Mouse (Mus musculus): ENCODE results near the gene Mdm2. TPM values are rescaled to one million over a fixed set of nuclear protein-coding genes. Genes with fewer than 3 reads are reported as not detected.
"Not testable (repeated sequence)": the region's sequence is repeated elsewhere in the genome, so short reads cannot be mapped to it uniquely, and the experiment has no call there.

Mdm2 gene
- polyA plus RNA-seq, 1 experiment from 2014 or later, result 35.1 TPM

GRCm38 (mm10) chr10:117704964-117705335, 5.6 kb downstream of the Mdm2 start:
- ATAC-seq, result no peak
- Histone ChIP-seq H3K27me3 (replicated peaks) (no peaks in the 10 kb centered on the region), H3K27ac (no peak overlapping the region), H3K4me3 (replicated peaks) (no peak overlapping the region), H3K4me2 (replicated peaks) (no peak overlapping the region), H3K4me1 (replicated peaks) (peaks cover 6% of the 10 kb centered on the region; the same call in 1 of the 2 replicates), H3K36me3 (peaks cover 34% of the 10 kb centered on the region), H3K9me3 (no peaks in the 10 kb centered on the region), H3K9ac (no peak overlapping the region)
- WGBS, result 97% methylated on average over 6 of the region's 6 CpGs

DNA sequence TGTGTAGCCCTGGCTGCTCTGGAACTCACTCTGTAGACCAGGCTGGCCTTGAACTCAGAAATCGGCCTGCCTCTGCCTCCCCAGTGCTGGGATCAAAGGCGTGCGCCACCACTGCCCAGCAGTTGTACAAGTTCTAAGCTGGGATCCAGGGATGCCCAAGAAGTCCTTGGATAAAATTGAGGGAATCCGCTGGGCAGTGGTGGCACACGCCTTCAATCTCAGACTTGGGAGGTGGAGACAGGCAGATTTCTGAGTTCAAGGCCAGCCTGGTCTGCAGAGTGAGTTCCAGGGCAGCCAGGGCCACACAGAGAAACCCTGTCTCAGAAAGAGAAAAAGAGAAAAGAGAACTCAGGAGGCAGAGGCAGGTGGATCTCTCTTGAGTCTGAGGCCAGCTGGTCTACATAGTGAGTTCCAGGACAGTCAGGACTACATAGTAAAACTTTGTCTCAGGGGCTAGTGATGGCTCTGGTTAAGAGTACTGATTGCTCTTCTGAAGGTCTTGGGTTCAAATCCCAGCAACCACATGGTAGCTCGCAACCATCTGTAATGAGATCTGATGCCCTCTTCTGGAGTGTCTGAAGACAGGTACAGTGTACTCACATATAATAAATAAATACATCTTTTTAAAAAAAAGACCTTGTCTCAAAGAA, 6.1 kb downstream of the Mdm2 start:
- not testable (repeated sequence) for H3K27ac ChIP-seq; ATAC-seq; H3K9ac ChIP-seq; H3K4me1 ChIP-seq (replicated peaks); H3K4me3 ChIP-seq (replicated peaks); H3K27me3 ChIP-seq (replicated peaks); H3K4me2 ChIP-seq (replicated peaks); H3K9me3 ChIP-seq
- peaks cover 39% of the 10 kb centered on the region for H3K36me3 ChIP-seq
- WGBS, result 95% methylated on average over 6 of the region's 6 CpGs

DNA sequence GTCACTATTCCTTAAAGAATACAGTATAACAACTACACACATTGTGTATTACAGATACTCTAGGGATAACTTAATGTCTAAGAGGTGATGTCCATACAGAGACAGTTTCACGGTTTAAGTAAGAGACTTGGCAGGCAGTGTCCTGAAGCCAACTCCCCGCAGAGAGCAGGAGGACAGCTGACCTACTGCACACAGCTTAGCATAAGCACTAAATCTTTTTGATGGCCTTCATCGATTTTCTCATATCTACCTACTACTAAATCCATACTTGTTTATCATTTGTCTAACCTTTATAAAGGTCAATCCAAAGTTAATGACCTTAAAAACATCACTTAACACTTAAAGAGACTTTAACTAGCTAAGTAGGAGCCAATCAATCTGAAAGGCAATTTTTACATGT, 7.1 kb downstream of the Mdm2 start:
- peaks cover 43% of the 10 kb centered on the region for H3K36me3 ChIP-seq
- H3K9ac ChIP-seq, result no peak overlapping the region
- no peak overlapping the region for H3K4me3 ChIP-seq (replicated peaks)
- no peaks in the 10 kb centered on the region for H3K4me1 ChIP-seq (replicated peaks)
- WGBS, result 80% methylated on average over 3 of the region's 3 CpGs
- ATAC-seq, result no peak
- no peak overlapping the region for H3K4me2 ChIP-seq (replicated peaks)
- no peak overlapping the region for H3K27ac ChIP-seq
- H3K27me3 ChIP-seq (replicated peaks), result no peaks in the 10 kb centered on the region
- no peaks in the 10 kb centered on the region for H3K9me3 ChIP-seq

- Histone ChIP-seq H3K36me3 (peaks cover 55% of the 10 kb centered on the region), H3K4me3 (replicated peaks) (no peak overlapping the region), H3K9me3 (no peaks in the 10 kb centered on the region), H3K9ac (no peak overlapping the region), H3K27ac (no peak overlapping the region), H3K27me3 (replicated peaks) (no peaks in the 10 kb centered on the region), H3K4me2 (replicated peaks) (no peak overlapping the region), H3K4me1 (replicated peaks) (no peaks in the 10 kb centered on the region)
- ATAC-seq, result no peak
- 94% methylated on average over 6 of the region's 6 CpGs for WGBS
Measured at GRCm38 (mm10) chr10:117702024-117702833, 8.3 kb downstream of the Mdm2 start.

DNA sequence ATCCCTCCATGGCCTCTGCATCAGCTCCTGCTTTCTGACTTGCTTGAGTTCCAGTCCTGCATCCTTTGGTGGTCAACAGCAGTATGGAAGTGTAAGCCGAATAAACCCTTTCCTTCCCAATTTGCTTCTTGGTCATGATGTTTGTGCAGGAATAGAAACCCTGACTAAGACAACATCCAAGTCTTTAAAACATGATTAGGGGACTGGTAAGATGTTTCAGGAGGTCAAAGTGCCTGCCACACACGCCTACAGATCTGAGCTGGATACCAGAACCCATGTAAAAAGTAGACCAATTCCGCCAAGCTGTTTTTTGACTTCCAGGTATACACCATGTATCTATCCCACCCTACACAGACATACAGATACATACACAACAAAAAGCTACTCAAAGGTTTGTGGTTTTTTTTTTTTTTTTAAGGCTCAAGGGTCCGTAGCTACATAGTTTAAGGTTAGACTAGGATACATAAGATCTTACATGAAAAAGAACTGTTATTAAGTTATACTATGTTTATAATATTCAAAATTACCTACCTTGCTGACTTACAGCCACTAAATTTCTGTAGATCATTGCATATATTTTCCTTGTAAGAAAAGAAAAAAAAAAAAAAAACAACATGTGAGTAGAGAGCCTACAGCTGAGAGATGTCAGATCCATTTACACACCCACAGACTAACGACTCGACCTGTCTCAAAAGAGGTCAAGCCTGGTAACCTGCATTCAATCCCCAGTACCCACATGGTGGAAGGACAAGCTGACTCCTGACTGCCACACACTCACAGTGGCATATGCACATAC, 9.3 kb downstream of the Mdm2 start:
- no peaks in the 10 kb centered on the region for H3K27me3 ChIP-seq (replicated peaks)
- no peak for ATAC-seq
- WGBS, result 90% methylated on average over 6 of the region's 6 CpGs

GRCm38 (mm10) chr10:117700450-117700849, 10.1 kb downstream of the Mdm2 start:
- 82% methylated on average over 1 of the region's 1 CpGs for WGBS
- no peak overlapping the region for H3K4me2 ChIP-seq (replicated peaks)

More for the DNA sequence above, 9.3 kb downstream of the Mdm2 start:
- Histone ChIP-seq H3K36me3 (peaks cover 56% of the 10 kb centered on the region), H3K27ac (no peak overlapping the region), H3K4me2 (replicated peaks) (no peak overlapping the region), H3K4me3 (replicated peaks) (no peak overlapping the region), H3K9ac (no peak overlapping the region), H3K4me1 (replicated peaks) (no peaks in the 10 kb centered on the region), H3K9me3 (no peaks in the 10 kb centered on the region)

GRCm38 (mm10) chr10:117699914-117700313, 10.6 kb downstream of the Mdm2 start:
- no peak for ATAC-seq
- no peak overlapping the region for H3K4me2 ChIP-seq (replicated peaks)
- no peaks in the 10 kb centered on the region for H3K4me1 ChIP-seq (replicated peaks)
- H3K4me3 ChIP-seq (replicated peaks), result no peak overlapping the region
- no peak overlapping the region for H3K27ac ChIP-seq
- 97% methylated on average over 4 of the region's 4 CpGs for WGBS
- no peaks in the 10 kb centered on the region for H3K27me3 ChIP-seq (replicated peaks)
- H3K36me3 ChIP-seq, result peaks cover 60% of the 10 kb centered on the region
- H3K9ac ChIP-seq, result no peak overlapping the region
- H3K9me3 ChIP-seq, result no peaks in the 10 kb centered on the region

More at GRCm38 (mm10) chr10:117700450-117700849, 10.1 kb downstream of the Mdm2 start:
- no peak for ATAC-seq
- Histone ChIP-seq H3K9me3 (no peaks in the 10 kb centered on the region), H3K27ac (no peak overlapping the region), H3K9ac (no peak overlapping the region), H3K27me3 (replicated peaks) (no peaks in the 10 kb centered on the region), H3K36me3 (peaks cover 62% of the 10 kb centered on the region), H3K4me3 (replicated peaks) (no peak overlapping the region), H3K4me1 (replicated peaks) (no peaks in the 10 kb centered on the region)

DNA sequence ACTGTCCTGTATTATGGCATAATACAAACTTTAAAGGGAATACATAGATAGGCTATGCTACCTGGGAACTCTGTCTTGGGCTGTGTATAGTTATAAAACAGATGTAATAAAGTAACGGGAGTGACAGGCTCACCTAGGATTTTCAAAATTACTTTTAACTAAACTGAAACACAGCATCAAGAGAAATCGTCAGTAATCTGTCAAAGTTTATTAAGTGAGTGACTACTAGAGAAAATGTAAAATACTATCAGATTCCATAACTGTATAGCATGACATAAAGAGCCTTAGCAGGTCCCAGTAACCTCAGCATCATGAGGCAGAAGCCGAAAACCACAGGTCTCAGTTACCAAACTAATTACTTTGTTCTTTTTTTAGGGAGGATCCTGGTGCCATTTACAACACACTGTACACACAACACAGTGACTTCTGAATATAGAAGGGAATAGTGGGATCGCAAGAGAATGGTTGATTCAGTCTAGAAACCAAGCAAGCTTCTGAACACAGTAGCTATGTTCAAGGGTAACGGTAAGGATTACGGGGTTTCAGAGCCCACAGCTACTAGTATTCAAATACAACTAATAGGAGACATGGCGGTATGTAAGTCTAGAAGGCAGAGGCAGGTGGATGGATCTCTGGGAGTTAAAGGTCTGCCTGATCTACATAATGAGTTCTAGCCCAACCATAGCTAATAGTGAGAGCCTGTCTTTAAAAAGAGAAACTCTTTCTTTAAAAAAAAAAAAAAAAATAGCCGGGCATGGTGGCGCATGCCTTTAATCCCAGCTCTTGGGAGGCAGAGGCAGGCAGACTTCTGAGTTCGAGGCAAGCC, 12.0 kb downstream of the Mdm2 start:
- no peaks in the 10 kb centered on the region for H3K27me3 ChIP-seq (replicated peaks)
- ATAC-seq, result no peak
- no peak overlapping the region for H3K9ac ChIP-seq
- H3K27ac ChIP-seq, result no peak overlapping the region
- peaks cover 58% of the 10 kb centered on the region for H3K36me3 ChIP-seq
- H3K4me3 ChIP-seq (replicated peaks), result no peak overlapping the region
- no peaks in the 10 kb centered on the region for H3K9me3 ChIP-seq
- WGBS, result 95% methylated on average over 10 of the region's 10 CpGs
- no peak overlapping the region for H3K4me2 ChIP-seq (replicated peaks)
- H3K4me1 ChIP-seq (replicated peaks), result no peaks in the 10 kb centered on the region

DNA sequence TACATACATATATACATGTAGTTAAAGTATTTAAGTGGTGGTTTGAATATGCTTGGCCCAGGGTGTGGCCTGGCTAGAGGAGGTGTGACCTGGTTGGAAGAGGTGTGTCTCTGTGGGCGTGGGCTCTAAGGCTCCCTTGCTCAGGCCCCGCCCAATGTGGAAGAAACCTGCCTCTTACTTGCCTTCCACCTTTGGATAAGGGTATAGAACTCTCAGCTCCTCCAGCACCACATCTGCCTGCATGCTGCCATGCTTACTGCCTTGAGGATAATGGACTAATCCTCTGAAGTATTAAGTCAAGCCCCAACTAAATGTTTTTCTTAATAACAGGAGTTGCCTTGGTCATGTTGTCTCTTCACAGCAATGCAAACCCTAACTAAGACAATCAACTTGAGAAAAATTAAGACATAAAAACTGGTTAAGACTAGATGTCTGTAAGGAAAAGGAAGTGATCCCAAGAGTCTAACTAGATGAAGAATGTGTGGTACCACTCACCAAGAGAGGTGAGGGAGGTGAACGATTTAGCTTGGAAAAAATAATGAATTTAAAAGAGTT, 12.9 kb downstream of the Mdm2 start:
- ATAC-seq, result no peak
- no peaks in the 10 kb centered on the region for H3K4me1 ChIP-seq (replicated peaks)
- no peak overlapping the region for H3K27ac ChIP-seq
- H3K4me2 ChIP-seq (replicated peaks), result no peak overlapping the region
- peaks cover 57% of the 10 kb centered on the region for H3K36me3 ChIP-seq
- no peaks in the 10 kb centered on the region for H3K27me3 ChIP-seq (replicated peaks)
- H3K9me3 ChIP-seq, result no peaks in the 10 kb centered on the region
- no peak overlapping the region for H3K4me3 ChIP-seq (replicated peaks)
- WGBS, result 97% methylated on average over 3 of the region's 3 CpGs
- no peak overlapping the region for H3K9ac ChIP-seq

DNA sequence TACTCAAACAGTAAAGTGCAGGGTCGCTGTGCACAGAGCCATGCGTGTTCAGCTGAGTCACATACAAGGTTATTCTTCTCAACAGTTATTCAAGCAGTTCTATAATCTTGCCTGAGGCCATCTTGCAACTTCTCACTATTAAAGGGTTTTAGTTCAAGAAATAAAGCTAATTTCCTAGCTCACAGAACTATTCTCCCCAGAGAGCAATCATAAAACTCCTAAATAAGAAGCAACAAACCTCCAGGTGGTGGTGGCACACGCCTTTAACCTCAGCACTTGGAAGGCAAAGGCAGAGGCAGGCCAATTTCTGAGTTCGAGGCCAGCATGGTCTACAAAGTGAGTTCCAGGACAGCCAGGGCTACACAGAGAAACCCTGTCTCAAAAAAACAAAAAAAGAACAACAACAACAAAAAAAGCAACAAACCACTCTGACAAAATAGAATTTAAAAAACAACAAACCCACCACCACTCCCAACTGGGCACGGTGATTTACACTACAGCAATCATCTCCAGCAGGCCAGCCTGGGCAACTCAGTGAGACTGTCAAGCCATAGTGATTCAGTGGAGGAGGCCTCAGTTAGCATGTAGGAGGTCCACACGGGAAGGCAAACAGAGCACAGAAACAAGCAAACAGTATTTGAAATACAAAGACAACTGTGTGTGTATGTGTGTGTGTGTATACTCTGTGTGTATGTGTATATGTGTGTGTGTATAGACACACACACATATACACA, 13.6 kb downstream of the Mdm2 start:
- H3K4me3 ChIP-seq (replicated peaks), result no peak overlapping the region
- peaks cover 59% of the 10 kb centered on the region for H3K36me3 ChIP-seq
- no peaks in the 10 kb centered on the region for H3K9me3 ChIP-seq
- ATAC-seq, result no peak
- H3K4me1 ChIP-seq (replicated peaks), result no peaks in the 10 kb centered on the region
- H3K27ac ChIP-seq, result no peak overlapping the region
- H3K4me2 ChIP-seq (replicated peaks), result no peak overlapping the region
- H3K27me3 ChIP-seq (replicated peaks), result no peaks in the 10 kb centered on the region
- WGBS, result 89% methylated on average over 6 of the region's 6 CpGs
- H3K9ac ChIP-seq, result no peak overlapping the region
